15 mouse cellular contexts compared by ENCODE assay signal in the genomic region with DNA sequence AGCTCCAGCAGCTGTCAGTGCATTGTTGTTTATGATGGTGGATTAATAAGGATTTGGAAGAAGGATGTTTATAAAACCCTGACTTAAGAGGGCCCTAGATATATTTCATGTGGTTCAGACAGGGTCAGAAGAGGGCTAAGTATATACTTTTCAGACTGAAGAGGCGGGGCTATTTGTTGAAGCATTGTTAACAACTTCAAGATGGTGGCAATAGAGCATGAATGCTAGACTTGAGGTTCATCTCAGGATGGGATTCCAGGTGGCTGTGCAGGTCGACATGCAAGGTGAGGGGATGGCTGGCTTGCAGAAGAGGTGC.
"Had no signal": no experiment of that assay in that cellular context is flagged by ENCODE, and none has a peak within 500 bp of the region (broad histone marks: within the 10 kb centered on the region; RNA-seq: fewer than 3 reads in every experiment).

No protein-coding gene starts in this region.

- H3K27me3 ChIP-seq: liver, embryonic 15.5 days; neural tube, embryonic 15.5 days had no signal

- DNase-seq: kidney, adult 9 months; kidney, postnatal 10 days; layer of hippocampus, postnatal 36 days; lung, adult 2 months; lung, postnatal 4 days; midbrain, embryonic 14.5 days; right cerebral cortex, adult 18-20 months; right cerebral cortex, postnatal 25 days; thymus, postnatal 36 days had no signal

- H3K9me3 ChIP-seq: limb, embryonic 13.5 days; liver, embryonic 15.5 days; midbrain, embryonic 10.5 days; neural tube, embryonic 15.5 days had no signal

- H3K4me3 ChIP-seq: limb, embryonic 13.5 days; liver, embryonic 15.5 days; midbrain, embryonic 10.5 days; myocyte; neural tube, embryonic 15.5 days had no signal

- H3K4me2 ChIP-seq: limb, embryonic 13.5 days; liver, embryonic 11.5 days; liver, embryonic 15.5 days; neural tube, embryonic 15.5 days had no signal

- H3K4me1 ChIP-seq: limb, embryonic 13.5 days; liver, embryonic 15.5 days had no signal

- H3K36me3 ChIP-seq: limb, embryonic 13.5 days; liver, embryonic 15.5 days; neural tube, embryonic 15.5 days had no signal

- H3K27ac ChIP-seq: limb, embryonic 13.5 days; liver, embryonic 15.5 days; midbrain, embryonic 10.5 days; neural tube, embryonic 15.5 days had no signal

- H3K9ac ChIP-seq: limb, embryonic 13.5 days; liver, embryonic 15.5 days; neural tube, embryonic 15.5 days had no signal
